Mouse (Mus musculus): ENCODE measurements at regions not wholly inside any gene's neighbourhood (a gene's known extent, or its start where the extent isn't known, plus 50 kb on each side); places are given as distances from the start of the nearest gene placed in this dataset.
A peak's percentile ranks its signal among the peaks of the same experiment; 100 is the strongest.

- Histone ChIP-seq H3K4me1 (ENCODE audit: insufficient read depth, low read length) (peaks cover 3% of the 10 kb centered on the region), H3K4me2 (ENCODE audit: low read depth, low read length) (peak overlapping the region; percentile 63), H3K36me3 (ENCODE audit: insufficient read depth, low read length) (no peaks in the 10 kb centered on the region), H3K9ac (replicated peaks; ENCODE audit: low read length) (peak overlapping the region; percentile 56), H3K27me3 (ENCODE audit: insufficient read depth, low read length) (no peaks in the 10 kb centered on the region), H3K4me3 (ENCODE audit: low read length) (peak overlapping the region; percentile 31), H3K9me3 (ENCODE audit: low read length) (no peaks in the 10 kb centered on the region), H3K27ac (peak overlapping the region; percentile 88)
- TF ChIP-seq CTCF (IDR thresholded peaks at IDR 0.05; ENCODE audit: low read depth), result 0 out of 2 replicates have a peak, but pooled peaks have one; percentile 1
- ATAC-seq, result peak; percentile 92
- WGBS, result 3% methylated on average over 25 of the region's 25 CpGs
- peak; percentile 93 for DNase-seq (ENCODE audit: low spot score)
Observed at GRCm38 (mm10) chr15:97606630-97607381, 98.8 kb downstream of the Rpap3 start.

- DNase-seq (ENCODE audit: low spot score) (no peak), ATAC-seq (no peak)
- TF ChIP-seq CTCF (IDR thresholded peaks at IDR 0.05; ENCODE audit: low read depth), result 0 out of 2 replicates have a peak, but pooled peaks have one; percentile 1
- H3K4me2 ChIP-seq (ENCODE audit: low read depth, low read length), result peak overlapping the region; percentile 63
- WGBS, result 24% methylated on average over 6 of the region's 6 CpGs
- H3K9ac ChIP-seq (replicated peaks; ENCODE audit: low read length), result peak overlapping the region; percentile 56
- H3K36me3 ChIP-seq (ENCODE audit: insufficient read depth, low read length), result no peaks in the 10 kb centered on the region
- H3K27me3 ChIP-seq (ENCODE audit: insufficient read depth, low read length), result no peaks in the 10 kb centered on the region
- H3K4me1 ChIP-seq (ENCODE audit: insufficient read depth, low read length), result peaks cover 3% of the 10 kb centered on the region
- no peaks in the 10 kb centered on the region for H3K9me3 ChIP-seq (ENCODE audit: low read length)
- peak overlapping the region; percentile 88 for H3K27ac ChIP-seq
- peak overlapping the region; percentile 31 for H3K4me3 ChIP-seq (ENCODE audit: low read length)
Observed at GRCm38 (mm10) chr15:97606232-97606629, 99.4 kb downstream of the Rpap3 start.

- no peaks in the 10 kb centered on the region for H3K9me3 ChIP-seq (ENCODE audit: low read length)
- no peak for TF ChIP-seq CTCF (IDR thresholded peaks at IDR 0.05; ENCODE audit: low read depth)
- H3K36me3 ChIP-seq (ENCODE audit: insufficient read depth, low read length), result no peaks in the 10 kb centered on the region
- H3K9ac ChIP-seq (replicated peaks; ENCODE audit: low read length), result no peak overlapping the region
- H3K4me3 ChIP-seq (ENCODE audit: low read length), result no peak overlapping the region
- ATAC-seq, result no peak
- no peaks in the 10 kb centered on the region for H3K27me3 ChIP-seq (ENCODE audit: insufficient read depth, low read length)
- no peak overlapping the region for H3K4me2 ChIP-seq (ENCODE audit: low read depth, low read length)
- DNase-seq (ENCODE audit: low spot score), result no peak
- peak overlapping the region; percentile 88 for H3K27ac ChIP-seq
- WGBS, result 87% methylated on average over 7 of the region's 7 CpGs
- H3K4me1 ChIP-seq (ENCODE audit: insufficient read depth, low read length), result peaks cover 3% of the 10 kb centered on the region
Observed at GRCm38 (mm10) chr15:97605791-97606190, 99.8 kb downstream of the Rpap3 start.

- WGBS, result 37% methylated on average over 6 of the region's 6 CpGs
- H3K27me3 ChIP-seq (ENCODE audit: insufficient read depth, low read length), result no peaks in the 10 kb centered on the region
- peak; percentile 68 for TF ChIP-seq CTCF (IDR thresholded peaks at IDR 0.05; ENCODE audit: low read depth)
- no peaks in the 10 kb centered on the region for H3K9me3 ChIP-seq (ENCODE audit: low read length)
- ATAC-seq, result no peak
- peaks cover 3% of the 10 kb centered on the region for H3K4me1 ChIP-seq (ENCODE audit: insufficient read depth, low read length)
- H3K4me2 ChIP-seq (ENCODE audit: low read depth, low read length), result no peak overlapping the region
- no peak overlapping the region for H3K9ac ChIP-seq (replicated peaks; ENCODE audit: low read length)
- no peaks in the 10 kb centered on the region for H3K36me3 ChIP-seq (ENCODE audit: insufficient read depth, low read length)
- peak; percentile 58 for DNase-seq (ENCODE audit: low spot score)
- no peak overlapping the region for H3K27ac ChIP-seq
- no peak overlapping the region for H3K4me3 ChIP-seq (ENCODE audit: low read length)
Observed at GRCm38 (mm10) chr15:97603492-97603891, 102.1 kb downstream of the Rpap3 start.

GRCm38 (mm10) chr15:97598270-97598669, 107.4 kb downstream of the Rpap3 start:
- Histone ChIP-seq H3K36me3 (ENCODE audit: insufficient read depth, low read length) (no peaks in the 10 kb centered on the region), H3K4me2 (ENCODE audit: low read depth, low read length) (no peak overlapping the region), H3K27me3 (ENCODE audit: insufficient read depth, low read length) (no peaks in the 10 kb centered on the region), H3K4me1 (ENCODE audit: insufficient read depth, low read length) (0 out of 2 replicates have a peak, but pooled peaks cover 5% of the 10 kb centered on the region), H3K9ac (replicated peaks; ENCODE audit: low read length) (no peak overlapping the region), H3K9me3 (ENCODE audit: low read length) (no peaks in the 10 kb centered on the region), H3K27ac (no peak overlapping the region), H3K4me3 (ENCODE audit: low read length) (no peak overlapping the region)
- no peak for TF ChIP-seq CTCF (IDR thresholded peaks at IDR 0.05; ENCODE audit: low read depth)
- 71% methylated on average over 8 of the region's 8 CpGs for WGBS
- DNase-seq (ENCODE audit: low spot score) (no peak), ATAC-seq (no peak)

- 80% methylated on average over 8 of the region's 8 CpGs for WGBS
- Histone ChIP-seq H3K4me1 (ENCODE audit: insufficient read depth, low read length) (0 out of 2 replicates have a peak, but pooled peaks cover 5% of the 10 kb centered on the region), H3K4me3 (ENCODE audit: low read length) (no peak overlapping the region), H3K4me2 (ENCODE audit: low read depth, low read length) (no peak overlapping the region), H3K9me3 (ENCODE audit: low read length) (no peaks in the 10 kb centered on the region), H3K9ac (replicated peaks; ENCODE audit: low read length) (no peak overlapping the region), H3K36me3 (ENCODE audit: insufficient read depth, low read length) (no peaks in the 10 kb centered on the region), H3K27me3 (ENCODE audit: insufficient read depth, low read length) (no peaks in the 10 kb centered on the region), H3K27ac (no peak overlapping the region)
- no peak for TF ChIP-seq CTCF (IDR thresholded peaks at IDR 0.05; ENCODE audit: low read depth)
- ATAC-seq (no peak), DNase-seq (ENCODE audit: low spot score) (no peak)
Observed at GRCm38 (mm10) chr15:97596514-97597081, 109.0 kb downstream of the Rpap3 start.
